Mouse (Mus musculus): ENCODE data around the gene Rtp4. TPM values are rescaled to one million over a fixed set of nuclear protein-coding genes. Genes with fewer than 3 reads are reported as not detected.

Gene Rtp4
- polyA plus RNA-seq, 1 experiment from 2014 or later: 2.0 TPM

DNA sequence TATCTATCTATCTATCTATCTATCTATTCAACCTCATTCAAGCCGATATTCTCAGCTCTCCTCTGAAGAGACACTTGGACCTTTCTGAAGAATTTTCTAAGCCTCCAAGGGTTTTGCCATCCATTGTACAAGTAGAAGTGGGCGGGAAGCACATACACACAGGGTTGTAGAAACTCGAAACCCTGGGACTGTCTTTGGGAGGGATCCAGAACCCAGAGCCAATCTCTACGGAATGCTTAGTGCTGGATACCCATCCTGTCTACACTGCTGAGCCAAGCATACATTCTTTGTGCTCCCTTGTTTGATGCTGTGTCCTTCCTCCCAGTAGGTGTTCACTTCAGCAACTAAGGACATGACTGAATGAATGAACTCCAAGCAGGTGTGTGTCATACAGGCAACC, 22.8 kb downstream of the Rtp4 start:
- WGBS: 84% methylated on average over 4 of the region's 4 CpGs
- Histone ChIP-seq H3K9me3 (ENCODE audit: control insufficient read depth, low read length) (no peaks in the 10 kb centered on the region), H3K4me2 (ENCODE audit: low read depth, severe bottlenecking) (no peak overlapping the region), H3K36me3 (ENCODE audit: control insufficient read depth, insufficient read depth, low read length) (no peaks in the 10 kb centered on the region), H3K27me3 (ENCODE audit: control insufficient read depth, insufficient read depth, low read length) (no peaks in the 10 kb centered on the region), H3K9ac (ENCODE audit: low read length) (no peak overlapping the region), H3K4me1 (ENCODE audit: control insufficient read depth, insufficient read depth, low read length) (no peaks in the 10 kb centered on the region), H3K27ac (replicated peaks; ENCODE audit: low read depth, low read length) (no peak overlapping the region), H3K4me3 (ENCODE audit: low read depth, low read length) (no peak overlapping the region)
- ATAC-seq (ENCODE audit: insufficient number of reproducible peaks, low FRiP score, low TSS enrichment, low read depth): no peak
- DNase-seq (ENCODE audit: low spot score): no peak

DNA sequence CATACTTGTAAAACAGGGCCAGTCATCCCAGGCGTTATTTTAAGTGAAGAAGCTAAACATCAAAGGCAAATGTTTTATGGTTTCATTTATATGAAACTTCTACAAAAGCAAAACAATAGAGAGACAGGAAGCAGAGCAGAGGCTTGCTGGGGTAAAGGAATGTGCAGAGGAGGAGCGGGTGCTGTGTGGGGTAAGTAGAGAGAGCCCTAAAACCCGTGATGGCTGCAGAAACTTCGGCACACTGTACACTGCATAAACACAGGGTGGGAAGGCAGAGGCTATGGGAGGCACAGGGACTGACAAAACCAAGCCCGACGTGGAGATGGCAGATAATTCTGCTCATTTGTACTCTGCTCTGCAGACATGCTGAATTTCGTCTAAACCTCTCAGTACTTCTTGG, 24.3 kb downstream of the Rtp4 start:
- Histone ChIP-seq H3K9ac (ENCODE audit: low read length) (no peak overlapping the region), H3K36me3 (ENCODE audit: control insufficient read depth, insufficient read depth, low read length) (no peaks in the 10 kb centered on the region), H3K27ac (replicated peaks; ENCODE audit: low read depth, low read length) (no peak overlapping the region), H3K27me3 (ENCODE audit: control insufficient read depth, insufficient read depth, low read length) (no peaks in the 10 kb centered on the region), H3K4me3 (ENCODE audit: low read depth, low read length) (no peak overlapping the region), H3K4me2 (ENCODE audit: low read depth, severe bottlenecking) (no peak overlapping the region), H3K9me3 (ENCODE audit: control insufficient read depth, low read length) (no peaks in the 10 kb centered on the region), H3K4me1 (ENCODE audit: control insufficient read depth, insufficient read depth, low read length) (no peaks in the 10 kb centered on the region)
- no peak for DNase-seq (ENCODE audit: low spot score)
- no peak for ATAC-seq (ENCODE audit: insufficient number of reproducible peaks, low FRiP score, low TSS enrichment, low read depth)
- 53% methylated on average over 7 of the region's 7 CpGs for WGBS

DNA sequence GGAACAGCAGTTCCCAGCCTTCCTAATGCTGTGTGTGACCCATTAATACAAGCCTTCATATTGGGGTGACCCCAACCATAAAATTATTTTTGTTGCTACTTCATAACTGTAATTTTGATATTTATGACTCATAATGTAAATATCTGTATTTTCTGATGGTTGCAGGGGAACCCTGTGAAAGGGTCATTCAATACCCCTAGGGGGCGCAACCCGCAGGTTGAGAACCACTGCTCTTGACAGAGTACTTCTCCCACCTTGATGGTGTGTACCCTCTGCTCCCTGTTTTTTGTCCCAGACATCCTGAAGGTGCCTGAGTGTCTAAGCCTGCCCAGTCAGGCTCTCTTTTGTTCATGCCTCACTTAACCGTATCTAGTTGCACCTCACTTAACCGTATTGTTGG, 27.7 kb downstream of the Rtp4 start:
- 91% methylated on average over 4 of the region's 4 CpGs for WGBS
- DNase-seq (ENCODE audit: low spot score): no peak
- no peak for ATAC-seq (ENCODE audit: insufficient number of reproducible peaks, low FRiP score, low TSS enrichment, low read depth)
- Histone ChIP-seq H3K4me3 (ENCODE audit: low read depth, low read length) (no peak overlapping the region), H3K4me2 (ENCODE audit: low read depth, severe bottlenecking) (no peak overlapping the region), H3K27ac (replicated peaks; ENCODE audit: low read depth, low read length) (no peak overlapping the region), H3K9me3 (ENCODE audit: control insufficient read depth, low read length) (no peaks in the 10 kb centered on the region), H3K27me3 (ENCODE audit: control insufficient read depth, insufficient read depth, low read length) (no peaks in the 10 kb centered on the region), H3K9ac (ENCODE audit: low read length) (no peak overlapping the region), H3K4me1 (ENCODE audit: control insufficient read depth, insufficient read depth, low read length) (no peaks in the 10 kb centered on the region), H3K36me3 (ENCODE audit: control insufficient read depth, insufficient read depth, low read length) (no peaks in the 10 kb centered on the region)

DNA sequence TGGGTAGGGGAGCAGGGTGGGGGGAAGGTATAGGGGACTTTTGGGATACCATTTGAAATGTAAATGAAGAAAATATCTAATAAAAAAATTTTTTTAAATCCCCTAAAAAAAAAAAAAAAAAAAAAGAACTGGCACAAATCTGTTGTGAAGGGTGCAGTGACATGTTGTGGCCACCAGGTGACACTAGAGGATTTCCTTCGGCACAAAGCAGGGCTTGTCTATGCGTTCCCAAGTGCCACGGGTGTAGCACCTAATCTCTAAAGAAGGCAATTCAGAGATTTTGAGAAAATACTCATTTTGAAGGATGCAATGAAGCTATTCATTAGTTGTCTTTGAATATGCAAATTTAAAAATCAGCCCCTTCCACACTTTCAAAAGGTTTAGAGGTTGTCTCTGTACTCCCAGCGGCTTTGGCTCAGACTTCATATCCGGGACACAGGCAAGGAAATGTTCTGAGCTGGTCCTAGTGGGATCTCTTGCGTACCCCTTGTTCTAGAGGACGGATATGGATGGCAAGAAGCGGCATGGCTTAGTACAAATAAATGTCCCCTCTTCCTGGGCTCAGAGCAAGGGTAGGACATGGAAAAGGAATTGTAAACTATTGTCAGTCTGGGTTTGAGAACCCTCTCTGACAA, 30.4 kb downstream of the Rtp4 start:
- Histone ChIP-seq H3K4me2 (ENCODE audit: low read depth, severe bottlenecking) (no peak overlapping the region), H3K27ac (replicated peaks; ENCODE audit: low read depth, low read length) (no peak overlapping the region), H3K36me3 (ENCODE audit: control insufficient read depth, insufficient read depth, low read length) (no peaks in the 10 kb centered on the region), H3K9me3 (ENCODE audit: control insufficient read depth, low read length) (no peaks in the 10 kb centered on the region), H3K4me1 (ENCODE audit: control insufficient read depth, insufficient read depth, low read length) (no peaks in the 10 kb centered on the region), H3K4me3 (ENCODE audit: low read depth, low read length) (no peak overlapping the region), H3K27me3 (ENCODE audit: control insufficient read depth, insufficient read depth, low read length) (no peaks in the 10 kb centered on the region), H3K9ac (ENCODE audit: low read length) (no peak overlapping the region)
- no peak for ATAC-seq (ENCODE audit: insufficient number of reproducible peaks, low FRiP score, low TSS enrichment, low read depth)
- WGBS: 48% methylated on average over 8 of the region's 8 CpGs
- peak; percentile 58 for DNase-seq (ENCODE audit: low spot score)

DNA sequence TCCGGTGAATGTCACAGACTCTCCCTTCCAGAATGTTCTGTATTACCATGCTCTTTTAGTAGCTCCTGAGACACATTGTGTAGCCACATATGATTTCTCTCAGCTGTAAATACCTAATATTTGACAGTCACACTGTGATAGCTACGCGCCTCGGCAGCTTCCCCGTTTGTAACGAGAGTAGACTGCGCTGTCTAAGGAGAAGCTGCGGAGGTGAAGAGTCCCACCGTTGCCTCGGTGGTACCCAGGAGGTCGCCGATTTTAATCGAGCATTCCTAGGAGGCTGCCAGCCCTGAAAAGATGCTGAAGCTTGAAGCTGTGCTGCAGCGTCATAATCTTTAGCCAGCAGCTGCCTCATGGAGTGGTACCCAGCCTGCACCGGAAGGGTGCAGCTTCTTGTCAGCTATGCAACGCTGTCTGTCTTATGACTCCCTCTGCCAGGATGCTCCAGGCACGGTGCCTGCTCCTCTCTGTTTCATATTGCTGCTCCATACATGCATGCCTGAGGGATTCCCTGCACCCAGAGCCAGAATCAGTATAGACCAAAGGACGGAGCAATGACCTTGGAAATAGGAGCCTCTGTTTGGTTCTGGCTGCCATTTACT, 31.0 kb downstream of the Rtp4 start:
- no peak overlapping the region for H3K27ac ChIP-seq (replicated peaks; ENCODE audit: low read depth, low read length)
- H3K4me1 ChIP-seq (ENCODE audit: control insufficient read depth, insufficient read depth, low read length): no peaks in the 10 kb centered on the region
- H3K4me2 ChIP-seq (ENCODE audit: low read depth, severe bottlenecking): no peak overlapping the region
- no peaks in the 10 kb centered on the region for H3K36me3 ChIP-seq (ENCODE audit: control insufficient read depth, insufficient read depth, low read length)
- H3K4me3 ChIP-seq (ENCODE audit: low read depth, low read length): no peak overlapping the region
- no peaks in the 10 kb centered on the region for H3K27me3 ChIP-seq (ENCODE audit: control insufficient read depth, insufficient read depth, low read length)
- 91% methylated on average over 18 of the region's 18 CpGs for WGBS
- DNase-seq (ENCODE audit: low spot score) (no peak), ATAC-seq (ENCODE audit: insufficient number of reproducible peaks, low FRiP score, low TSS enrichment, low read depth) (no peak)
- H3K9me3 ChIP-seq (ENCODE audit: control insufficient read depth, low read length): no peaks in the 10 kb centered on the region
- H3K9ac ChIP-seq (ENCODE audit: low read length): no peak overlapping the region

DNA sequence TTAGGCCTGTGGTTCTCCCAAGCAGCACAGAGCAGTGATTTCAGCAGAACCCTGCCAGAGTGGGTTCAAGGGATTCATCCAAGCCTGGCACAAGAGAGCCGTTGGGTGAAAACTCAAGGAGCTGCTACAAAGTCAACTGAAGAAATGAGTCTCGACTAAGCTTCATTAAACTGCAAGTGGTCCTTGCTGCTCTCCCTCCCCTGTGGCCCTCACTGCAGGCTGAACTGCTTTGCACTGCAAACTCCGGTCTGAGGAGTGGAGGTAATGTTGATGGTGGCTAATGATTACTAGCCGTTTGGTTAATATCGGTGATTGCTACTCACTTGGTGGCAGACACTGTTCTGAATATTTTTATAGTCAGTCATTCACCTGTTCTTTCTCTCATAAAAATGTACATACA, 34.6 kb downstream of the Rtp4 start:
- Histone ChIP-seq H3K4me1 (ENCODE audit: control insufficient read depth, insufficient read depth, low read length) (no peaks in the 10 kb centered on the region), H3K9me3 (ENCODE audit: control insufficient read depth, low read length) (no peaks in the 10 kb centered on the region), H3K27ac (replicated peaks; ENCODE audit: low read depth, low read length) (no peak overlapping the region), H3K4me3 (ENCODE audit: low read depth, low read length) (no peak overlapping the region), H3K9ac (ENCODE audit: low read length) (no peak overlapping the region), H3K4me2 (ENCODE audit: low read depth, severe bottlenecking) (no peak overlapping the region), H3K36me3 (ENCODE audit: control insufficient read depth, insufficient read depth, low read length) (no peaks in the 10 kb centered on the region), H3K27me3 (ENCODE audit: control insufficient read depth, insufficient read depth, low read length) (no peaks in the 10 kb centered on the region)
- DNase-seq (ENCODE audit: low spot score) (no peak), ATAC-seq (ENCODE audit: insufficient number of reproducible peaks, low FRiP score, low TSS enrichment, low read depth) (no peak)
- 68% methylated on average over 5 of the region's 5 CpGs for WGBS

DNA sequence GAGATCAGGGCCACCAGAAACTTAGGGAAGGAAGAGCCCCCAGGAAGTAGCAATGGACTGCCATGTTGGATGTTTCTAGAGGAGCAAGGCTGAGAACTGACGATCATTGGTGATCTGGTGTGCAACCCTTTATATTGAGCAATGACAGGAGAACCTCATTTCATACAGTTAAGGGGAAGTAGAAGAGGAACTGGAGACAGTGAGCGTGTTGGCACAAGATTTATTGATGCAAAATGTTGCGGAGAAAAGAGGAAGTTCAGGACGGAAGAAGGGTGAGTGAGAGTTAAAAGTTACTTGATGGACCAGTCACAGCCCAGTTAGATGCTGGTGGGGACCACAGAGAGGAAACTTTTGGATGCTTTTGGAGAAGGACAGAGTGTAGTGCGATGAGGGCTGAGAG, 37.1 kb downstream of the Rtp4 start:
- Histone ChIP-seq H3K9ac (ENCODE audit: low read length) (no peak overlapping the region), H3K36me3 (ENCODE audit: control insufficient read depth, insufficient read depth, low read length) (no peaks in the 10 kb centered on the region), H3K4me3 (ENCODE audit: low read depth, low read length) (no peak overlapping the region), H3K27me3 (ENCODE audit: control insufficient read depth, insufficient read depth, low read length) (no peaks in the 10 kb centered on the region), H3K9me3 (ENCODE audit: control insufficient read depth, low read length) (no peaks in the 10 kb centered on the region), H3K4me1 (ENCODE audit: control insufficient read depth, insufficient read depth, low read length) (no peaks in the 10 kb centered on the region), H3K4me2 (ENCODE audit: low read depth, severe bottlenecking) (no peak overlapping the region), H3K27ac (replicated peaks; ENCODE audit: low read depth, low read length) (no peak overlapping the region)
- 91% methylated on average over 5 of the region's 5 CpGs for WGBS
- ATAC-seq (ENCODE audit: insufficient number of reproducible peaks, low FRiP score, low TSS enrichment, low read depth) (no peak), DNase-seq (ENCODE audit: low spot score) (no peak)

DNA sequence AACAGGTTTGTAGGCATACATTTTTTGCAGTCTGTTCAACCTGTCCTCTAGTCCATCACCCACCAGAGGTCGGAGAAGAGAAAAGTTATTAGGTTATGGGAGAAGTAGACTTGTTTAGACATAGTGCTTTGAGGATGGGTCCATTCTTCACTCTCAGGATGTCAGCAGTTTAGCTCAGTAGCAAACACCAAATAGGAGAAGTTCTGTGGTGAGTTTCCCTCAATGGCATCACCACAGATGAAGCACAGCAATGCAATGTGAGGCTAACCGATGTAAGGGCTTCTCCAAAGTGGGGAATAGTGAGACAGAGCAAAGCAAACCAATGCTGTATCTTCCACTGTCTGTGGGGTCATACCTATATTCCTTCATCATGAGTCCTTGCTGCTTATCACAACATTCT, 37.6 kb downstream of the Rtp4 start:
- H3K27me3 ChIP-seq (ENCODE audit: control insufficient read depth, insufficient read depth, low read length): no peaks in the 10 kb centered on the region
- H3K4me1 ChIP-seq (ENCODE audit: control insufficient read depth, insufficient read depth, low read length): no peaks in the 10 kb centered on the region
- H3K9ac ChIP-seq (ENCODE audit: low read length): no peak overlapping the region
- DNase-seq (ENCODE audit: low spot score) (no peak), ATAC-seq (ENCODE audit: insufficient number of reproducible peaks, low FRiP score, low TSS enrichment, low read depth) (no peak)
- H3K4me3 ChIP-seq (ENCODE audit: low read depth, low read length): no peak overlapping the region
- no peak overlapping the region for H3K27ac ChIP-seq (replicated peaks; ENCODE audit: low read depth, low read length)
- no peaks in the 10 kb centered on the region for H3K9me3 ChIP-seq (ENCODE audit: control insufficient read depth, low read length)
- 90% methylated on average over 2 of the region's 2 CpGs for WGBS
- H3K4me2 ChIP-seq (ENCODE audit: low read depth, severe bottlenecking): no peak overlapping the region
- no peaks in the 10 kb centered on the region for H3K36me3 ChIP-seq (ENCODE audit: control insufficient read depth, insufficient read depth, low read length)

All from limb, embryonic 11.5 days (tissue).